Mouse (Mus musculus): ENCODE measurements around the gene Gm21680. TPM values are rescaled to one million over a fixed set of nuclear protein-coding genes. Genes with fewer than 3 reads are reported as not detected.

The Gm21680 gene
- polyA plus RNA-seq (2015; fragmentation: Illumina TruSeq; extraction: RNeasy Lipid Tissue Mini Kit (QIAGEN cat#74804); ENCODE audit: low read depth, low replicate concordance) = not detected

GRCm38 (mm10) chr5:25972563-25972962 is at the start of gene Gm21680:
TSS of gene Gm21680 (minus strand) at chr5:25972663.

DNA sequence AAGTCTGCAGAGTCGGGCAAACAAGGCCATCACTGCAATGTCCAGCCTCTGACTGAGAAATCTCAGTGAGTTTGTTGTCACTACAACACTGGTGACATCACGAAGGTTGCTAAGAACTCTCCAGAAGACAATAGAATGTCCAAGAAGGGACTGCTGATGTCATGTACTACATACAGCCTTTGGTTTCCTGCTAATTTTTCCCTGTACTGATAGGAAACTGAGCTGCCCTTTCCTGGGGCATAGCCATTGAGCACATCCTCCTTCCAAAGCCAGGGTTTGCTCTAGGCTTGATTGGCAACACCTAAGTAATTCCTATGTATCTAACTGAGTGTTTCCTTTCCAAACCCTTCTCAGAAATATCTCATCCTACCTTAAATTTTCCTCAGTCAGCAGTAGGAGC is 32.2 kb upstream of the Gm21680 start, which contains the start of gene Gm1979:
TSS of gene Gm1979 (minus strand) at position 101 of the 400 bp plus-strand sequence.

DNA sequence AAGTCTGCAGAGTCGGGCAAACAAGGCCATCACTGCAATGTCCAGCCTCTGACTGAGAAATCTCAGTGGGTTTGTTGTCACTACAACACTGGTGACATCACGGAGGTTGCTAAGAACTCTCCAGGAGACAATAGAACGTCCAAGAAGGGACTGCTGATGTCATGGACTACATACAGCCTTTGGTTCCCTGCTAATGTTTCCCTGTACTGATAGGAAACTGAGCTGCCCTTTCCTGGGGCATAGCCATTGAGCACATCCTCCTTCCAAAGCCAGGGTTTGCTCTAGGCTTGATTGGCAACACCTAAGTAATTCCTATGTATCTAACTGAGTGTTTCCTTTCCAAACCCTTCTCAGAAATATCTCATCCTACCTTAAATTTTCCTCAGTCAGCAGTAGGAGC is 16.1 kb upstream of the Gm21680 start, which contains the start of gene Gm21698:
TSS of gene Gm21698 (minus strand) at position 101 of the 400 bp plus-strand sequence.

GRCm38 (mm10) chr5:25954317-25954716 is 18.1 kb downstream of the Gm21680 start, which contains the start of gene Gm21671:
TSS of gene Gm21671 (minus strand) at chr5:25954417.

DNA sequence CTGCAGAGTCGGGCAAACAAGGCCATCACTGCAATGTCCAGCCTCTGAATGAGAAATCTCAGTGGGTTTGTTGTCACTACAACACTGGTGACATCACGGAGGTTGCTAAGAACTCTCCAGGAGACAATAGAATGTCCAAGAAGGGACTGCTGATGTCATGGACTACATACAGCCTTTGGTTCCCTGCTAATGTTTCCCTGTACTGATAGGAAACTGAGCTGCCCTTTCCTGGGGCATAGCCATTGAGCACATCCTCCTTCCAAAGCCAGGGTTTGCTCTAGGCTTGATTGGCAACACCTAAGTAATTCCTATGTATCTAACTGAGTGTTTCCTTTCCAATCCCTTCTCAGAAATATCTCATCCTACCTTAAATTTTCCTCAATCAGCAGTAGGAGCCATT is 30.2 kb downstream of the Gm21680 start, which contains the start of gene Gm21663:
TSS of gene Gm21663 (minus strand) at position 101 of the 400 bp plus-strand sequence.

Other genes with a start within 250 kb of the Gm21680 start
- 146 TPM for gene Actr3b, start 212.7 kb downstream of the Gm21680 start, polyA plus RNA-seq (2015; fragmentation: Illumina TruSeq; extraction: RNeasy Lipid Tissue Mini Kit (QIAGEN cat#74804); ENCODE audit: low read depth, low replicate concordance)
- gene Gm21663, start 30.3 kb downstream of the Gm21680 start, polyA plus RNA-seq (2015; fragmentation: Illumina TruSeq; extraction: RNeasy Lipid Tissue Mini Kit (QIAGEN cat#74804); ENCODE audit: low read depth, low replicate concordance) = not detected
- not detected for gene Gm21671, start 18.2 kb downstream of the Gm21680 start, polyA plus RNA-seq (2015; fragmentation: Illumina TruSeq; extraction: RNeasy Lipid Tissue Mini Kit (QIAGEN cat#74804); ENCODE audit: low read depth, low replicate concordance)
- gene Gm21698, start 16.0 kb upstream of the Gm21680 start, polyA plus RNA-seq (2015; fragmentation: Illumina TruSeq; extraction: RNeasy Lipid Tissue Mini Kit (QIAGEN cat#74804); ENCODE audit: low read depth, low replicate concordance) = not detected
- not detected for gene Gm1979, start 32.1 kb upstream of the Gm21680 start, polyA plus RNA-seq (2015; fragmentation: Illumina TruSeq; extraction: RNeasy Lipid Tissue Mini Kit (QIAGEN cat#74804); ENCODE audit: low read depth, low replicate concordance)
- not detected for gene Gm5862, start 50.3 kb upstream of the Gm21680 start, polyA plus RNA-seq (2015; fragmentation: Illumina TruSeq; extraction: RNeasy Lipid Tissue Mini Kit (QIAGEN cat#74804); ENCODE audit: low read depth, low replicate concordance)
- gene Speer4a, start 66.9 kb upstream of the Gm21680 start, polyA plus RNA-seq (2015; fragmentation: Illumina TruSeq; extraction: RNeasy Lipid Tissue Mini Kit (QIAGEN cat#74804); ENCODE audit: low read depth, low replicate concordance) = not detected
- not detected for gene Gm7347, start 85.9 kb upstream of the Gm21680 start, polyA plus RNA-seq (2015; fragmentation: Illumina TruSeq; extraction: RNeasy Lipid Tissue Mini Kit (QIAGEN cat#74804); ENCODE audit: low read depth, low replicate concordance)
- not detected for gene Gm10471, start 116.6 kb upstream of the Gm21680 start, polyA plus RNA-seq (2015; fragmentation: Illumina TruSeq; extraction: RNeasy Lipid Tissue Mini Kit (QIAGEN cat#74804); ENCODE audit: low read depth, low replicate concordance)
- gene 5031410I06Rik, start 132.7 kb upstream of the Gm21680 start, polyA plus RNA-seq (2015; fragmentation: Illumina TruSeq; extraction: RNeasy Lipid Tissue Mini Kit (QIAGEN cat#74804); ENCODE audit: low read depth, low replicate concordance) = not detected
- gene Gm10220, start 148.8 kb upstream of the Gm21680 start, polyA plus RNA-seq (2015; fragmentation: Illumina TruSeq; extraction: RNeasy Lipid Tissue Mini Kit (QIAGEN cat#74804); ENCODE audit: low read depth, low replicate concordance) = not detected

All from brain, adult 10 weeks (tissue).